ENCODE assay signal across 8 mouse cellular contexts in genomic region chr9:107541474-107542351, GRCm38 (mm10). TPM values are rescaled to one million over a fixed set of nuclear protein-coding genes. Genes with fewer than 3 reads are reported as not detected.
DNase-seq lines count a peak whose midpoint lies in the region; ATAC-seq and TF ChIP-seq lines count a peak whose summit lies in the region.

Gene Cyb561d2, minus strand, starts transcription at chr9:107542193.
Gene Nprl2, plus strand, starts transcription at chr9:107542226.

- no peaks in the 10 kb centered on the region for H3K27me3 ChIP-seq in forebrain, embryonic 14.5 days (replicated peaks; ENCODE audit: control insufficient read depth, insufficient read depth, low read length)

- H3K9me3 ChIP-seq in forebrain, embryonic 14.5 days (replicated peaks; ENCODE audit: control insufficient read depth, low read length), result no peaks in the 10 kb centered on the region

- peak; percentile 91 for ATAC-seq in forebrain, embryonic 14.5 days
- ATAC-seq in neutrophil, adult 5-6 weeks (ENCODE audit: extremely low read depth, insufficient number of reproducible peaks, low FRiP score, poor library complexity, severe bottlenecking), result peak; percentile 78

- H3K4me1 ChIP-seq in forebrain, embryonic 14.5 days (ENCODE audit: control insufficient read depth, insufficient read depth, low read length), result peaks cover 22% of the 10 kb centered on the region
- H3K4me1 ChIP-seq in lung, adult 2 months (ENCODE audit: control insufficient read depth, insufficient read depth, low read length), result peaks cover 13% of the 10 kb centered on the region

- peak; percentile 69; the same call in 1 of the 2 replicates for TF ChIP-seq POLR2A in lung, adult 2 months (IDR thresholded peaks at IDR 0.05; ENCODE audit: borderline replicate concordance, extremely low read depth, low read depth, low read length)

- intact Hi-C loops in heart, postnatal 14 days (cut with DNase I), result loop anchor here (5.0 kb wide), 1 partner anchor 719 kb away; the partner anchor contains the start of gene Dcaf1

- H3K4me2 ChIP-seq in forebrain, embryonic 14.5 days (ENCODE audit: low read length), result peak within 1 kb of the TSS; percentile 95

- under 1% methylated on average over 46 of the region's 46 CpGs for WGBS in forebrain, embryonic 14.5 days
- WGBS in lung, adult 2 months, result under 1% methylated on average over 46 of the region's 46 CpGs

- DNase-seq in ES-CJ7 (ENCODE audit: low read depth, low spot score), result peak; percentile 97
- DNase-seq in cerebellum, adult 11 months, result peak; percentile 92
- DNase-seq in forebrain, embryonic 14.5 days (ENCODE audit: low spot score), result peak; percentile 97
- DNase-seq in heart, postnatal 14 days, result peak; percentile 93 to 95
- DNase-seq in layer of hippocampus, adult 18-20 months (ENCODE audit: low spot score in 2 of 2), result peak; percentile 93 to 95
- peak; percentile 96 for DNase-seq in lung, adult 2 months
- DNase-seq in thymus, adult 18-20 months, result peak; percentile 94 to 95

- no peak for TF ChIP-seq CTCF in lung, adult 2 months (IDR thresholded peaks at IDR 0.05; ENCODE audit: insufficient read depth, low read length)

- peak within 1 kb of the TSS; percentile 62 for H3K4me3 ChIP-seq in forebrain, embryonic 14.5 days (ENCODE audit: low read depth, low read length)
- peak within 1 kb of the TSS; percentile 95 for H3K4me3 ChIP-seq in lung, adult 2 months (replicated peaks; ENCODE audit: extremely low read depth, low read depth, low read length)

- H3K27ac ChIP-seq in forebrain, embryonic 14.5 days (ENCODE audit: low read depth, low read length), result peak within 1 kb of the TSS; percentile 27; the same call in 1 of the 2 replicates

- H3K9ac ChIP-seq in forebrain, embryonic 14.5 days (ENCODE audit: low read length), result peak within 1 kb of the TSS; percentile 69

- H3K36me3 ChIP-seq in forebrain, embryonic 14.5 days (ENCODE audit: control insufficient read depth, insufficient read depth, low read length), result peaks cover 50% of the 10 kb centered on the region

RNA-seq across cellular contexts. Expression of gene Cyb561d2, which starts in this region (rescaled TPM):
- polyA plus RNA-seq in forebrain, embryonic 14.5 days (2014; fragmentation: Nextera tagmentation; extraction: Ambion mirVana), result 33.1 and 38.0 TPM in 2 replicates
- 1 to 10 TPM; 3.4 to 4.9 TPM for total RNA-seq in heart, postnatal 14 days (2021)
- total RNA-seq in layer of hippocampus, adult 18-20 months (2021), result 10 to 100 TPM; 15.4 to 17.2 TPM
- polyA plus RNA-seq in lung, adult 2 months (2012; rRNA removed), result 35.6 and 37.1 TPM in 2 replicates
- 9.2 and 11.7 TPM in 2 replicates for total RNA-seq in neutrophil, adult 5-6 weeks (2017)

RNA-seq across cellular contexts. Expression of gene Nprl2, which starts in this region (rescaled TPM):
- polyA plus RNA-seq in forebrain, embryonic 14.5 days (2014; fragmentation: Nextera tagmentation; extraction: Ambion mirVana), result 83.2 and 83.8 TPM in 2 replicates
- 10 to 100 TPM; 13.6 to 17.1 TPM for total RNA-seq in heart, postnatal 14 days (2021)
- total RNA-seq in layer of hippocampus, adult 18-20 months (2021), result 10 to 100 TPM; 40.6 to 44.5 TPM
- 24.8 and 31.3 TPM in 2 replicates for polyA plus RNA-seq in lung, adult 2 months (2012; rRNA removed)
- 29.4 and 36.7 TPM in 2 replicates for total RNA-seq in neutrophil, adult 5-6 weeks (2017)

Comparison
In these comparisons a context has a peak if more than half of its experiments do, and no peak if none do; other contexts are left out.
1. Peak in every context shown above with its lines: DNase-seq, ATAC-seq, H3K4me3 ChIP-seq and H3K27ac ChIP-seq.